Mouse (Mus musculus): ENCODE results near the gene Gm28047.

DNA sequence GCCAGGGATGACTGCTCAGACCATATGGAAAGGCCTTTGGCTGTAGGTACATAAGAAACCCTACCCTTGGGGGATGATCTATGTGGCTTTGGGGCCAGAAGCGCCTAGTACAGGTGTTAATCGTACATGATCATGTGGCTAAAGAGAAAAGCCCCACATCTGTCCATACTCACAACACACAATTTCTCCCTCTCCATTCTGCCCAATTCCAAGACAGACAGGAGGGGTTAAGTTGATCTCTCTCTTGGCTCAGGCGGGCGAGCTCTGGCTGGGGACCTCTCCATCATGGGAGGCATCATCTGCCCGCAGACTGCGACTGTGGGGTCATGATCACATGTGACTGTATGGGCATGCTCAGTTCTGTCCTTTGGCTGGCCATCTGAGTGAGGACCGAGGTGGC lies 90.9 kb downstream of the Gm28047 start:
- no peak for TF ChIP-seq POLR2A (IDR thresholded peaks at IDR 0.05; ENCODE audit: insufficient read depth, low read depth, low read length)
- no peak for TF ChIP-seq CTCF (IDR thresholded peaks at IDR 0.05)
- TF ChIP-seq EP300 (IDR thresholded peaks at IDR 0.05; ENCODE audit: insufficient read depth, low read depth, low read length) = no peak
